Mouse (Mus musculus) embryonic fibroblast, embryonic 13.5 days (primary cell): ENCODE results near the gene Hist2h3c1. TPM values are rescaled to one million over a fixed set of nuclear protein-coding genes. Genes with fewer than 3 reads are reported as not detected.

ENCODE experiments used
- H3K27ac ChIP-seq: 2 replicates; pipeline ENCODE4 v1.5.1; 2012; ENCODE audit warnings: low read length, control low read depth, inconsistent platforms; ENCODE audit not compliant: insufficient read depth
- H3K4me1 ChIP-seq: 2 replicates; pipeline ENCODE4 v1.6.1; 2011; ENCODE audit warnings: low read length; ENCODE audit not compliant: control insufficient read depth, insufficient read depth
- H3K4me3 ChIP-seq: 2 replicates; pipeline ENCODE4 v1.5.1; 2011; ENCODE audit warnings: mild to moderate bottlenecking, control low read depth, low read length; ENCODE audit not compliant: insufficient read depth
- CTCF ChIP-seq: IDR thresholded peaks from 2 replicates; pipeline ENCODE4 v1.5.1; 2011; ENCODE audit warnings: mild to moderate bottlenecking, control low read depth, low read length, moderate library complexity, borderline replicate concordance; ENCODE audit not compliant: insufficient read depth
- POLR2A ChIP-seq: IDR thresholded peaks from 2 replicates; pipeline ENCODE4 v1.6.1; 2011; ENCODE audit warnings: low read depth, mild to moderate bottlenecking, control low read depth, low read length, moderate library complexity
- polyA plus RNA-seq: library from polyadenylated mRNA; stranded (reverse); fragments of >200 nt; gene quantifications from 2 replicates; pipeline ENCODE4 v1.2.4, GENCODE M21; 2011; ENCODE audit warnings: low read depth; ENCODE audit not compliant: missing spikeins, insufficient read length

Gene Hist2h3c1
- polyA plus RNA-seq, 1 experiment: not detected

GRCm38 (mm10) chr3:96257190-96257589 lies 10.7 kb downstream of the Hist2h3c1 start:
- Histone ChIP-seq H3K27ac (no peak overlapping the region), H3K4me3 (no peak overlapping the region), H3K4me1 (peaks cover 4% of the 10 kb centered on the region; the same call in 1 of the 2 replicates)
- TF ChIP-seq POLR2A: no peak
- no peak for TF ChIP-seq CTCF

- Histone ChIP-seq H3K27ac (no peak overlapping the region), H3K4me3 (no peak overlapping the region), H3K4me1 (peaks cover 7% of the 10 kb centered on the region; the same call in 1 of the 2 replicates)
- TF ChIP-seq POLR2A: no peak
- no peak for TF ChIP-seq CTCF
These were observed 13.7 kb downstream of the Hist2h3c1 start for GRCm38 (mm10) chr3:96260220-96260619.

- TF ChIP-seq POLR2A: no peak
- no peak for TF ChIP-seq CTCF
- Histone ChIP-seq H3K4me3 (peak overlapping the region; percentile 8), H3K4me1 (peaks cover 7% of the 10 kb centered on the region; the same call in 1 of the 2 replicates), H3K27ac (peak overlapping the region; percentile 95)
These were observed 15.1 kb downstream of the Hist2h3c1 start for GRCm38 (mm10) chr3:96261623-96262022.

GRCm38 (mm10) chr3:96262216-96262875 lies 15.9 kb downstream of the Hist2h3c1 start:
- TF ChIP-seq POLR2A (peak; percentile 93), CTCF (no peak)
- Histone ChIP-seq H3K4me3 (peak overlapping the region; percentile 51), H3K27ac (peak overlapping the region; percentile 95), H3K4me1 (peaks cover 7% of the 10 kb centered on the region; the same call in 1 of the 2 replicates)

DNA sequence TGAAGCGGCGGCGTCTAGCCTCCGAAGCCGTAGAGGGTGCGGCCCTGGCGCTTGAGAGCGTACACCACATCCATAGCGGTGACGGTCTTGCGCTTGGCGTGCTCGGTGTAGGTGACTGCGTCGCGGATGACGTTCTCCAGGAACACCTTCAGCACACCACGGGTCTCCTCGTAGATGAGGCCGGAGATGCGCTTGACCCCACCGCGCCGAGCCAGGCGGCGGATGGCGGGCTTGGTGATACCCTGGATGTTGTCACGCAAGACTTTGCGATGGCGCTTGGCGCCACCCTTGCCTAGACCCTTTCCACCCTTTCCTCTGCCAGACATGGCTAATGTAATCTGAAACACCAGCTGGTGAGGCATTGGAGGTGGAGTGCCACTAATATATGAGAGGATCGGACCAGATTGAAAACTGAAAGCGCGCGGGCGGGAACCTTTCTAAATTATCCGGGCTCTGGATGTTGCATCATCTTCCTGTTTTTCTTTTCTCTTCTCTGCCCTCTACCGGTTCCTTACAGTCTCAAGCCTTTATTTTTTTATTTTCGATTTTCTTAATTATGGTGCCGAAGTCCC lies 16.6 kb downstream of the Hist2h3c1 start, which contains the start of gene Hist2h4:
Gene Hist2h4 (minus strand): TSS at position 333 of the 572 bp plus-strand sequence.
- peak within 1 kb of the TSS; percentile 51 for H3K4me3 ChIP-seq
- peak within 1 kb of the TSS; percentile 99 for H3K27ac ChIP-seq
- TF ChIP-seq CTCF (no peak; the same call in 1 of the 2 replicates), POLR2A (peak; percentile 100)
- peaks cover 9% of the 10 kb centered on the region; the same call in 1 of the 2 replicates for H3K4me1 ChIP-seq

- Histone ChIP-seq H3K4me1 (peaks cover 9% of the 10 kb centered on the region; the same call in 1 of the 2 replicates), H3K27ac (peak overlapping the region; percentile 99), H3K4me3 (peak overlapping the region; percentile 42)
- TF ChIP-seq POLR2A (peak; percentile 46), CTCF (no peak)
These were observed 17.3 kb downstream of the Hist2h3c1 start for GRCm38 (mm10) chr3:96263558-96264403.

- Histone ChIP-seq H3K4me1 (peaks cover 9% of the 10 kb centered on the region; the same call in 1 of the 2 replicates), H3K27ac (peak overlapping the region; percentile 99), H3K4me3 (peak overlapping the region; percentile 7; the same call in 1 of the 2 replicates)
- TF ChIP-seq POLR2A (0 out of 2 replicates have a peak, but pooled peaks have one; percentile 0), CTCF (no peak)
These were observed 18.0 kb downstream of the Hist2h3c1 start for GRCm38 (mm10) chr3:96264404-96264949.

GRCm38 (mm10) chr3:96266132-96266710 lies 19.7 kb downstream of the Hist2h3c1 start:
- TF ChIP-seq POLR2A (no peak), CTCF (no peak)
- Histone ChIP-seq H3K4me3 (no peak overlapping the region), H3K27ac (no peak overlapping the region), H3K4me1 (peaks cover 9% of the 10 kb centered on the region; the same call in 1 of the 2 replicates)

GRCm38 (mm10) chr3:96267541-96267940 lies 21.1 kb downstream of the Hist2h3c1 start:
- TF ChIP-seq CTCF (no peak), POLR2A (no peak)
- Histone ChIP-seq H3K4me3 (no peak overlapping the region), H3K27ac (peak overlapping the region; percentile 97), H3K4me1 (peaks cover 5% of the 10 kb centered on the region; the same call in 1 of the 2 replicates)
